Mouse (Mus musculus) midbrain, embryonic 10.5 days (tissue): ENCODE measurements at regions not wholly inside any gene's neighbourhood (a gene's known extent, or its start where the extent isn't known, plus 50 kb on each side); places are given as distances from the start of the nearest gene placed in this dataset.

Experiments used
- DNase-seq: peaks from one replicate; pipeline ENCODE4 v3.0.0-alpha.2; 2017; ENCODE audit warnings: low spot score
- H3K27ac ChIP-seq: fragments of 300-500 bp; sonication (generic); replicated peaks from 2 replicates; pipeline ENCODE4 v1.5.1; 2016; ENCODE audit warnings: mild to moderate bottlenecking
- H3K27me3 ChIP-seq: fragments of 300-500 bp; sonication (generic); 2 replicates; pipeline ENCODE4 v1.6.1; 2016; ENCODE audit warnings: low read depth, mild to moderate bottlenecking; ENCODE audit not compliant: poor library complexity, severe bottlenecking
- H3K36me3 ChIP-seq: fragments of 300-500 bp; sonication (generic); 2 replicates; pipeline ENCODE4 v1.6.1; 2016; ENCODE audit warnings: mild to moderate bottlenecking, moderate library complexity
- H3K4me1 ChIP-seq: fragments of 300-500 bp; sonication (generic); 2 replicates; pipeline ENCODE4 v1.6.1; 2016
- H3K4me3 ChIP-seq: fragments of 300-500 bp; sonication (generic); 2 replicates; pipeline ENCODE4 v1.5.1; 2016; ENCODE audit warnings: mild to moderate bottlenecking, moderate library complexity
- H3K9me3 ChIP-seq: fragments of 300-500 bp; sonication (generic); replicated peaks from 2 replicates; pipeline ENCODE4 v1.6.1; 2016; ENCODE audit warnings: mild to moderate bottlenecking
- WGBS: fragments of 180-500 bp; shearing (Covaris S2); methylation state at CpG from one replicate; pipeline ENCODE4 v1.1.7; 2016; 5-methylcytosine and 5-hydroxymethylcytosine counted together

DNA sequence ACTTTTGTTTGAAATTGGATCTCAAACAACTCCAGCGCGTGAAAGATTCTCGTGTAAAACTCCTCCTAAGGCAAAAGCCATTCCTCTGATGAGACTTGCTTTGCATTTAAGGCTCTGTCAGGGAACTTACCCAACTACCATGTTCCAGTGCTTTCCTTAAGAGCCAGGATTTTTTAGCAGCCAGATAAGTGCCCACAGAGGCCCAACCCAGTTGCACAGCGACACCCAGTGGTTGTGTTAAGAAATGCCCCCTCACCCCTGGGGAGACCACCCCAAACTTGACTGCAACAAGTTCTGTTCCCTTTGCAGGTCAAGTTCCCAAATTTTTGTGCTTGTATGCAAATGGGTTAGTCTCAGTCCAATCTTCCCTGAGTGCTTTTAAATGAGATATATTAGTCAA, 60.6 kb upstream of the Irx6 start:
- Histone ChIP-seq H3K4me1 (peaks cover 20% of the 10 kb centered on the region), H3K9me3 (no peaks in the 10 kb centered on the region), H3K27ac (no peak overlapping the region), H3K36me3 (no peaks in the 10 kb centered on the region), H3K27me3 (no peaks in the 10 kb centered on the region), H3K4me3 (no peak overlapping the region)
- peak; percentile 28 for DNase-seq
- 58% methylated on average over 4 of the region's 4 CpGs for WGBS

DNA sequence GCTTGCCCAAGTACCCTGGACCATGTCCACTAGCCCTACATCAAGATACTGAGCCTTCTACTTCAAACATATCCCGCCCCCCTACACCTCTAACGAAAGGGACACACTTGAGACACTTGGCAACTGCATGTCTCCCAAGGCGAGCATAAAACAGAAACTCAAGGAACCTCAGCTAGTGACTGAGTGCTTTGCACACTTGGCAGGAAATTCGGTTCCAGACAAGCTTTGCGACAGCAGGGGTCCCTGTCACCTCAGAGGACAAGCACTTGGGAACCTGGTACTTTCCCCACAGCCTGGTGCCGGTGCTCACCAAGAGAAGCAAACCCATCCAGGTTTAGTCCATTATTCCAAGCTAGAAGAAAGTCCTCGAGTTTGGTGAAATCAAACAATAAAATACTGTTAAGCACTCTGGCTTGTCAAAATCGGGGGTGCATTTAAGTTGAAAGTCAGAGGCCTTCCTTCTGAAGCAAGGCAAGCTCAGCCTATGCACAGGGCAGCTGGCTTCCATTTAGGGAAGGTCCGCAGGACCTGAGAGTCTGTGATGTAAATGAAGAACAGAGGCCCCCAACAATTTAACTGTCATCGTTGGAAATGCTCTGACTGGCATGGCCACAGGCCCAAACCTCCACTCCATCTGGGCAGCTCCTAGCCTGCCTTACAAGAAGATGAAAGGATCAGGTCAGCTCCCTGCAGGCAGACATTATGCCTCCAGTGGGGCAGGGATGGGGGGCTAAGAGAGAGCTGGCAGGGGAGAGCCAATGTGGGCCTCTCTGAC, 57.6 kb upstream of the Irx6 start:
- WGBS, result 67% methylated on average over 10 of the region's 10 CpGs

DNA sequence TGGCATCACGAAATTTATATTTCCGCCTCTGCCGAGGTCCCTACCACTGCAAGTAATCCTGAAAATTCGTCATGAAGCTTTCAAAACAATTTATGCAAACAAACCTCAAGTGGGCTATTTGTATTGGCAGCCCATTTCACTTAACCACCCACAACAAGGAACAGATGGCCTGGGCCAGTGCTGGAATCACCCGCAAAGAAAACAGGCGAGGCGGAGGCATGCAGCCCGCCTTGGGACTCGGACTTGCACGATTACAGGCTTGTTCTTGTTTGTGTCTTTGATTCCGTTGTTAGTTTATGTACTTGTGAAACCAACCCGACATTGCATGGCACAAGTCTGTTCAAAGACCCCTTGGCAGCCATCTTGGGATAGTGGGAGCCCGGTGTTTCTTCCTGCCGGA, 55.8 kb upstream of the Irx6 start:
- Histone ChIP-seq H3K4me3 (no peak overlapping the region), H3K27me3 (no peaks in the 10 kb centered on the region), H3K4me1 (no peaks in the 10 kb centered on the region), H3K36me3 (no peaks in the 10 kb centered on the region), H3K9me3 (no peaks in the 10 kb centered on the region), H3K27ac (no peak overlapping the region)
- DNase-seq, result no peak
- 86% methylated on average over 14 of the region's 14 CpGs for WGBS

More for the DNA sequence above, 57.6 kb upstream of the Irx6 start:
- no peak for DNase-seq
- Histone ChIP-seq H3K9me3 (no peaks in the 10 kb centered on the region), H3K36me3 (no peaks in the 10 kb centered on the region), H3K4me3 (no peak overlapping the region), H3K4me1 (no peaks in the 10 kb centered on the region), H3K27ac (no peak overlapping the region), H3K27me3 (no peaks in the 10 kb centered on the region)
